Mouse (Mus musculus): ENCODE measurements around the gene Ralgapa2. TPM values are rescaled to one million over a fixed set of nuclear protein-coding genes. Genes with fewer than 3 reads are reported as not detected.

Gene Ralgapa2
- polyA plus RNA-seq, 1 experiment from 2014 or later: 8.6 TPM

DNA sequence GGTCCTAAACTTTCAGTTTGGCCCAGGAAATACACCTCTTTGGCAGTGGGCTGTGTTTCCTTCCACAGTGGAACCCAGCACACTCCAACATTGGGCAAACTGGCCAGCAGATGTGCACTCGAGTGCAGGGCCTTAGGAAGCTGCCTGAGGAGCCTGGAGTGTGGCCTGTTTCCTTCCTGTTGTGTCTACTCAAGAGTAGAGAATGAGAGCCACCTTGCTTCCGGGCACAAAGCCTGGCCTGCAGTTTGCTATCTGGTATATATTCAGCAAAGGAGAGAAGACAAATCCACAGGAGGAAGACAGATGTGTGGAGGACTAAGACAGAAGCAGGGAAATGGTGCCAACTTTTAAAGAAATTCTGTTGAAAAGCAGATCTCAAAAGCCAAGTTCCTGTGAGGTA, 189.4 kb downstream of the Ralgapa2 start:
- H3K27ac ChIP-seq: no peak overlapping the region
- WGBS: 61% methylated on average over 2 of the region's 2 CpGs
- H3K4me3 ChIP-seq (replicated peaks): no peak overlapping the region
- H3K9ac ChIP-seq (replicated peaks): no peak overlapping the region
- no peaks in the 10 kb centered on the region; the same call in 1 of the 2 replicates for H3K4me1 ChIP-seq (replicated peaks)
- H3K27me3 ChIP-seq: no peaks in the 10 kb centered on the region
- no peaks in the 10 kb centered on the region for H3K36me3 ChIP-seq
- no peaks in the 10 kb centered on the region for H3K9me3 ChIP-seq
- H3K4me2 ChIP-seq: no peak overlapping the region
- ATAC-seq (ENCODE audit: insufficient number of reproducible peaks, insufficient read depth, low FRiP score, low TSS enrichment, low read depth): no peak

DNA sequence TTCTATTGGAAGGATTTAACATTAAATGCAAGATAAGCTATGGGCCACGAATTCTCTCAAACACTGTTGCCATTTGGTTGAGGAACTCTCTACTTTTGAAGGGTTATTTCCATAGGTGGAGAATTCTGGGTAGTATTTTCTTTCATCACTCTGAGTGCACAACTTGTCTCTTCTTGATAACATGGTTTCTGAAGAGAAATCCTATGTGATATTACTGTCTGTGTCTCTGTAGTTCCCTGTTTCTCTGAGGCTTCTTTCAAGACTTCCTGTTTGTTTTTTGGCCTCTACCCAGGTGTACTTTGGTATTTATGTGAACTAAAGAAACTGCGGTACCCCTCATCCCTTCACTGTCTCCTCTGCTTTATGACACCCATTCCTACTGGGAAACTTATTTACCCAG, 190.1 kb downstream of the Ralgapa2 start:
- WGBS: 92% methylated on average over 2 of the region's 2 CpGs
- no peak for ATAC-seq (ENCODE audit: insufficient number of reproducible peaks, insufficient read depth, low FRiP score, low TSS enrichment, low read depth)
- H3K27ac ChIP-seq: no peak overlapping the region
- H3K27me3 ChIP-seq: no peaks in the 10 kb centered on the region
- no peak overlapping the region for H3K4me3 ChIP-seq (replicated peaks)
- no peak overlapping the region for H3K4me2 ChIP-seq
- H3K9me3 ChIP-seq: no peaks in the 10 kb centered on the region
- no peaks in the 10 kb centered on the region for H3K36me3 ChIP-seq
- no peak overlapping the region for H3K9ac ChIP-seq (replicated peaks)
- no peaks in the 10 kb centered on the region; the same call in 1 of the 2 replicates for H3K4me1 ChIP-seq (replicated peaks)

DNA sequence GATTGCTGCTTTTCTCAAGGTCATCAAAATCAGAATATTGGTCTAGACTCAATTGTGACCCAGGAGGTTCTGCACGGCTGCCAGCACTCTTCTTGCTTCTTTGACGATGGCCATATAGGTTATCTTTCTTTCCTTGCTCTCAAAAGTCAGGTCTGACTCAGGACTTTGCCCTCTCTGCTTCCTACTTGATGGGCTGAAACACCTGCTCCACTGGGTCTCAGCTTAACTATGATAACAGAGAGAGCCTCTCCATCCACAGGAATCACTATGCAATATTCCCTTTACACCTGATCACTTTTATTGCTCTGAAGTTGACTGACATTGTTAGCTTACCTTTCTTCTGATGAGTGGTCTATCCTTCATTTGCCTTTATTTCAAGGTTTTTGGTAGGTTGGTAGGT, 191.5 kb downstream of the Ralgapa2 start:
- no peaks in the 10 kb centered on the region for H3K9me3 ChIP-seq
- no peak for ATAC-seq (ENCODE audit: insufficient number of reproducible peaks, insufficient read depth, low FRiP score, low TSS enrichment, low read depth)
- 94% methylated on average over 2 of the region's 2 CpGs for WGBS
- H3K4me1 ChIP-seq (replicated peaks): no peaks in the 10 kb centered on the region; the same call in 1 of the 2 replicates
- H3K4me2 ChIP-seq: no peak overlapping the region
- H3K4me3 ChIP-seq (replicated peaks): no peak overlapping the region
- H3K27me3 ChIP-seq: no peaks in the 10 kb centered on the region
- no peak overlapping the region for H3K27ac ChIP-seq
- H3K9ac ChIP-seq (replicated peaks): no peak overlapping the region
- no peaks in the 10 kb centered on the region for H3K36me3 ChIP-seq

DNA sequence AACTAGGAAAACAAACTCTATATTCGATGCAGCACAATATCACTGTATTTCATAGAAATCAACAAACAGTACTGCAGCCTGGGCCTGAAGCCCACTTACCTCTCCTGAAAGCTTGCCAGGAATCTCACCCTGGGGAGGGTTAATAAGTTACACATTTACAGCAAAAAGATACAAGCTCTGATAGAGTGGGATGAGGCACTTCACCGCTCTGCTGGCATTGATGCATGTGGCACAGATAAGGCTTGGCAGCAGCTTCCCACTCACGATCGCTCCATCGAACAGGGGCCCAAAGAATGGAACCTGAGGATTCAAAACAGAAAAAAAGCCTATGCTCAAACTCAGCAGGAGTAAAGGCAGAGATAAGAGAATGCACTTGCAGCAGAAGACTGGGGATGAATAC, 197.4 kb downstream of the Ralgapa2 start:
- WGBS: 83% methylated on average over 5 of the region's 5 CpGs
- ATAC-seq (ENCODE audit: insufficient number of reproducible peaks, insufficient read depth, low FRiP score, low TSS enrichment, low read depth): no peak

DNA sequence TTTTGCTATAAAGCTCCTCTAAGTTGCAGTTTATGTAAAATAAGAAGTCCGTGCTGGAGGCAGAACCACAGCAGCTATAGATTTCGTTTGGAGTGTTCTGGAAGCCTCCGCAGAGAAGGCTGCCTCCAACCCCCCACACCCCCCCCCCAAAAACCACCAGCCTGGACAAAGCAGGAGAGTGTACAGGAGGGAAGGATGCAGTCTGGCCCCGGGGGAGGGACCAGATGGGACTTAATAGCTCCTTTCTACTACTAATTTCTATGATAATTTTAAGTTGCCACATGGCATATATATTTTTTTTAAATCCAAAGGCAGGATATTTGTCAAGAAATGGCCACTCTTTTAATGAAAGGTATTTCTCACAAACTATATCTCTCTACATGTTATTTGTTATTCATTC, 198.3 kb downstream of the Ralgapa2 start:
- Histone ChIP-seq H3K4me3 (replicated peaks) (no peak overlapping the region), H3K9ac (replicated peaks) (no peak overlapping the region), H3K36me3 (no peaks in the 10 kb centered on the region), H3K27me3 (no peaks in the 10 kb centered on the region), H3K27ac (no peak overlapping the region), H3K9me3 (no peaks in the 10 kb centered on the region), H3K4me1 (replicated peaks) (no peaks in the 10 kb centered on the region), H3K4me2 (no peak overlapping the region)
- 80% methylated on average over 4 of the region's 4 CpGs for WGBS
- ATAC-seq (ENCODE audit: insufficient number of reproducible peaks, insufficient read depth, low FRiP score, low TSS enrichment, low read depth): no peak

More for the DNA sequence above, 197.4 kb downstream of the Ralgapa2 start:
- Histone ChIP-seq H3K36me3 (no peaks in the 10 kb centered on the region), H3K4me1 (replicated peaks) (no peaks in the 10 kb centered on the region), H3K27me3 (no peaks in the 10 kb centered on the region), H3K27ac (no peak overlapping the region), H3K4me3 (replicated peaks) (no peak overlapping the region), H3K9ac (replicated peaks) (no peak overlapping the region), H3K4me2 (no peak overlapping the region), H3K9me3 (no peaks in the 10 kb centered on the region)

DNA sequence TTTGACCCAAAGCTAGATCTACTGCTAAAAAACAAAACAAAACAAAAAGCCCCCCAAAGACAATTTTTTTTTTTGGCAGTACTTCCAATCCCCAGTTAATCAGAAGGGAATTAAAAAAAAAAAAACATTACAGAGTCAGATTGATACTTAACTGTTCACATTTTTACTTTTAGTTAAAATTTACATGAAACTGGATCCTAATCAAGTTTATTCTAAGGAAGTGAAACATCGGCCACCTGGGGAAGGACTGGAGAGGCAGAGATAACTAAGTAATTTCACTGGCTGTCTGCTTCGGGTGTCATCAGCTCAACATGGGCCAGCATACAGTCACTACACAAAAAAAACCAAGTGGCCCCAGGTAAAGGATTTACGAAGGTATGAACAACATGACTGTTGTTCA, 201.4 kb downstream of the Ralgapa2 start:
- Histone ChIP-seq H3K9me3 (no peaks in the 10 kb centered on the region), H3K4me1 (replicated peaks) (peaks cover 5% of the 10 kb centered on the region; the same call in 1 of the 2 replicates), H3K4me2 (no peak overlapping the region), H3K9ac (replicated peaks) (no peak overlapping the region), H3K27me3 (no peaks in the 10 kb centered on the region), H3K27ac (no peak overlapping the region), H3K36me3 (no peaks in the 10 kb centered on the region), H3K4me3 (replicated peaks) (no peak overlapping the region)
- WGBS: 80% methylated on average over 3 of the region's 3 CpGs
- no peak for ATAC-seq (ENCODE audit: insufficient number of reproducible peaks, insufficient read depth, low FRiP score, low TSS enrichment, low read depth)

DNA sequence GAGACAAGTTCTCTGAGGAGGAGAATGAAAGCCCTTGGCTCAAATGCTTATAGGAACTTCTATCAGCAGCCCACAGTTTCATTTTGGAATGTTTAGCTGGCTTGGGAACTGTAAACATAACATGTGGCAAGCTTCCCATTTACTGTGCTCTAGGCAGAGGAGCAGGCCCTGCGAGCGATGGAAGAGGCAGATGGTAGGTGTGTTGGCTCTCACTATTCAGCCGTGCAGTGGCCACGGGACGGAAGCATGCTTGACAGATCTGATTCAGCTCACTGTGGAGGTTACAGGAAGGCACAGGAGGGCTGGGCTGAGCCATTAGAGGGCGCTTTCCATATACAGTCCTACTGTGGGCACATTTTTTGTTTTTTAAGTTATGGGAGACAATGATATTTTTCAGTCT, 201.9 kb downstream of the Ralgapa2 start:
- H3K36me3 ChIP-seq: no peaks in the 10 kb centered on the region
- no peak overlapping the region for H3K4me2 ChIP-seq
- H3K4me1 ChIP-seq (replicated peaks): peaks cover 5% of the 10 kb centered on the region; the same call in 1 of the 2 replicates
- no peaks in the 10 kb centered on the region for H3K9me3 ChIP-seq
- no peak overlapping the region for H3K9ac ChIP-seq (replicated peaks)
- no peak overlapping the region for H3K27ac ChIP-seq
- no peak overlapping the region for H3K4me3 ChIP-seq (replicated peaks)
- WGBS: 77% methylated on average over 6 of the region's 6 CpGs
- no peaks in the 10 kb centered on the region for H3K27me3 ChIP-seq
- no peak for ATAC-seq (ENCODE audit: insufficient number of reproducible peaks, insufficient read depth, low FRiP score, low TSS enrichment, low read depth)

DNA sequence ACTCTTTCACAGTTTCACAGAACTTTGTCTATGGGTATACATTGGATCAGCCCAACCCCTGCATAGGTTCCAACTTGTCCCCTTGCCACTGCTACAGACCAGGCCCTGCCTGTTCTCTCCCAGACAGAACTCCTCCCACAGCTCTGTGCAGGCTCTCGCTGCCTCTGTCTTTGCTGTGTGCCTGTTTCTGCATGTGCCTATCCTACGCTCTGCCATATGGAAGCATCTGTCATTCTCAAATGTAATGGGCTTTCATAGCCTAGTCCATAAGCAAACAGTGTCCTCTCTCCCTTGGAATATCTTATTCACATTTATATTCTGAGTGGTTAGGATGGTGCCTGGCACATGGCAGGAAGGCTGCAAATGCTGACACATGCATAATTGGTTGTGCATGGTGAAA, 202.7 kb downstream of the Ralgapa2 start:
- Histone ChIP-seq H3K9ac (replicated peaks) (no peak overlapping the region), H3K4me2 (no peak overlapping the region), H3K4me1 (replicated peaks) (peaks cover 5% of the 10 kb centered on the region; the same call in 1 of the 2 replicates), H3K36me3 (no peaks in the 10 kb centered on the region), H3K27me3 (no peaks in the 10 kb centered on the region), H3K4me3 (replicated peaks) (no peak overlapping the region), H3K27ac (no peak overlapping the region), H3K9me3 (no peaks in the 10 kb centered on the region)
- WGBS: 88% methylated on average over 2 of the region's 2 CpGs
- no peak for ATAC-seq (ENCODE audit: insufficient number of reproducible peaks, insufficient read depth, low FRiP score, low TSS enrichment, low read depth)

DNA sequence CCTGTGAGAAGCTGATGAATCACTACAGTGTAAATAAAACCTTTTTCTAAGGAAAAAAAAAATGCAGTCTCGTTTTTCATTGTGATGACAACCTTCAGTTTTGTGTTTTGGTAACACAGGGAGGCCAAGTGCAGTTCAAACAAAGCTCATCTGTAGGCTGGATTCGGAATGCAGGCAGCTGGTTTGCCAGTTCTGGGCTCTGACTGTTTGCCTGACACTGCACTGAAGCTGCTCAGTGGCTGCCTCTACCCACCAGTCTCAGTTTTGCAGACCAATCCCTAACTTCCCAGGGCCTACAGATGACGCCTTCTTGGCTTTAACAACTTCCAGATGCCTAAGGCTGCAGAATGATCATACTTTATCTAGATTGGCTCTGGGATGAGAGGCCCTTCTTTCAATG, 205.1 kb downstream of the Ralgapa2 start:
- H3K4me2 ChIP-seq: no peak overlapping the region
- H3K27me3 ChIP-seq: no peaks in the 10 kb centered on the region
- H3K4me3 ChIP-seq (replicated peaks): no peak overlapping the region
- 42% methylated on average over 3 of the region's 3 CpGs for WGBS
- no peaks in the 10 kb centered on the region for H3K36me3 ChIP-seq
- no peak for ATAC-seq (ENCODE audit: insufficient number of reproducible peaks, insufficient read depth, low FRiP score, low TSS enrichment, low read depth)
- H3K9me3 ChIP-seq: no peaks in the 10 kb centered on the region
- H3K4me1 ChIP-seq (replicated peaks): peaks cover 5% of the 10 kb centered on the region; the same call in 1 of the 2 replicates
- no peak overlapping the region for H3K27ac ChIP-seq
- no peak overlapping the region for H3K9ac ChIP-seq (replicated peaks)

DNA sequence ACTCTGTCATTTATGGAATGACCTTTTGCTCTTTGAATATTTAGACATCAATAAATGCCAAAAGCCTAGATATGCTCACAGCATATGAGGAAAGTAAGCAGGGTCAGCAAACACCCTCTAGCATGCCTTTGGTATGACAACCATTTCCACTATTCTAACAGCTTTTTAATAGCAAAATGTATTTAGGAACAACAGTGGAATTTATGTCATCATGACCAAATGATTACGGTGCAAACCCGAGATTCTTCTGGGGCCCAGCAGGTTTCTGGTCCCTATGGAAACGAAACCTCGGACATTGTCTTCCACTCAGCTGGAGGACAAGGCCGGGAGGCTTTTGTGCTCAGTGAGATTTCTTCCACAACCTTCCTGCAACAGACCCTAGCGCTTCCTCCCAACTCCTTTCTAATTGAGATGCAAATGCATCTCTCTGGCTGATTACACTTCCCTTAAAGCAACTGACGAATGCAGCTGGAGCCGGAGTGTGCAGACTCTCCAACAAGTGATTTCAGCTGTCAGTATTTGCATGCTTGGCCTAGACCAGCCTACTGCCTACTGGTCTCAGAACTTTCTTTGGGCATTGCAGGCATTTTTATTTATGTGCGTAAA, 209.9 kb downstream of the Ralgapa2 start:
- Histone ChIP-seq H3K27me3 (no peaks in the 10 kb centered on the region), H3K36me3 (no peaks in the 10 kb centered on the region), H3K9ac (replicated peaks) (no peak overlapping the region), H3K27ac (no peak overlapping the region), H3K4me2 (no peak overlapping the region), H3K4me3 (replicated peaks) (no peak overlapping the region), H3K9me3 (no peaks in the 10 kb centered on the region), H3K4me1 (replicated peaks) (peaks cover 8% of the 10 kb centered on the region)
- ATAC-seq (ENCODE audit: insufficient number of reproducible peaks, insufficient read depth, low FRiP score, low TSS enrichment, low read depth): no peak
- 42% methylated on average over 9 of the region's 9 CpGs for WGBS

DNA sequence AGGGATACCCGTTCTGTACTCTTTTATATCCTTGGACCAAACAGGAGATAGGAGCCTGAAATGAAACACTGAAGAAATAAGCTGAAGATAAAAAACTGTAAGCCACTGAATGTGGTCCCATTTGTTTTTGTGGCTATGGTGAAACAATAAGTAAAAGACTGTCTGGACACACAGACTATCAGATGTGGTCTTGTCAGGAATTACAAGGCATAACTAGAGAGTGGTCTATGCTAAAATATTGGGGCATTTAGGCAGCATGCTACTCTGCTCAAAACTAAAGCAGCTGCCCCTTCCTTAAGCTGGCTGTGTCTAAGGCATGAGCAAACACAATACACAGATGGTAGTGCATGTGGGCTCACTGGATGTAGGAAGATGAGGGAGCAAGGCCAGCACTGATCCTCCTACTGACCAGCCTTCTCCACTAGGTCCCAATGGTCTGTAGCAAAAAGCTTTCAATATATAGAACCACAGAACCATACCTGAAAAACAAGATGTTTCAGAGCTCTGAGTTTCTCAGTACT, 211.6 kb downstream of the Ralgapa2 start:
- Histone ChIP-seq H3K36me3 (no peaks in the 10 kb centered on the region), H3K27ac (no peak overlapping the region), H3K27me3 (no peaks in the 10 kb centered on the region), H3K9ac (replicated peaks) (no peak overlapping the region), H3K9me3 (no peaks in the 10 kb centered on the region), H3K4me3 (replicated peaks) (no peak overlapping the region), H3K4me1 (replicated peaks) (peaks cover 6% of the 10 kb centered on the region), H3K4me2 (no peak overlapping the region)
- 58% methylated on average over 1 of the region's 1 CpGs for WGBS
- no peak for ATAC-seq (ENCODE audit: insufficient number of reproducible peaks, insufficient read depth, low FRiP score, low TSS enrichment, low read depth)

DNA sequence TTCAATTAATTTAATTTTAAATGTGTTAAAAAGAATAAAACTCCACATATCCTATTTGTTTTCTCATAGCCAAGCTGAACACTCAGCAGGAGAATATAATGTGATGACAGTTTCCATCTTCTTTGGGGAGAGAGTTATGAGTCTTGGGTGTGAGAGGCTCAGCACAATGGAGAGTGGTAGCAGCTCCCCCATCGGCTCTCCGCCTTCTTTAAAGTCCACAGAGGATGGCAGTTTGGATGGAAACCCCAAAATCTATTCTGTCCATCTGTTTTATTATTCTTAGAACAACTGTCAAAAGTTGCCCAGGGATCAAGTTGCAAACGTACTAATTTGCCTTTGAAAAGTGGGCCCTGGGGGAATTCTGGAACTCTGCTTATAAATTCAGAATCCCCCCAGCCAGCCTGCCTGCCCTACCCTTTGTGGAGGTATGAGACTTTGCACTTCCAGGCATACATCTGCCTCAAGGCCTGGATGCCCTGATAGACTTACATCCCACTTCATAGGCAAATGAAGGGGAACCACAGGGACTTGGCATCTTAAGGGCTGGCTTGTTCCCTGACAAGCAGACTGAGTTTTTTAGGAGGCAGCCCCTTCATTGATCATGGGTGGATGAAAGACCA, 212.2 kb downstream of the Ralgapa2 start:
- Histone ChIP-seq H3K9me3 (no peaks in the 10 kb centered on the region), H3K4me2 (no peak overlapping the region), H3K4me1 (replicated peaks) (peaks cover 6% of the 10 kb centered on the region), H3K36me3 (no peaks in the 10 kb centered on the region), H3K27ac (no peak overlapping the region), H3K9ac (replicated peaks) (no peak overlapping the region), H3K27me3 (no peaks in the 10 kb centered on the region), H3K4me3 (replicated peaks) (no peak overlapping the region)
- WGBS: 56% methylated on average over 3 of the region's 3 CpGs
- no peak for ATAC-seq (ENCODE audit: insufficient number of reproducible peaks, insufficient read depth, low FRiP score, low TSS enrichment, low read depth)

All from limb, embryonic 12.5 days (tissue).